Mouse (Mus musculus): ENCODE data around the gene Baiap2. TPM values are rescaled to one million over a fixed set of nuclear protein-coding genes. Genes with fewer than 3 reads are reported as not detected.

The Baiap2 gene
- total RNA-seq, 2 experiments from 2014 or later, result 8.1 to 8.5 TPM

DNA sequence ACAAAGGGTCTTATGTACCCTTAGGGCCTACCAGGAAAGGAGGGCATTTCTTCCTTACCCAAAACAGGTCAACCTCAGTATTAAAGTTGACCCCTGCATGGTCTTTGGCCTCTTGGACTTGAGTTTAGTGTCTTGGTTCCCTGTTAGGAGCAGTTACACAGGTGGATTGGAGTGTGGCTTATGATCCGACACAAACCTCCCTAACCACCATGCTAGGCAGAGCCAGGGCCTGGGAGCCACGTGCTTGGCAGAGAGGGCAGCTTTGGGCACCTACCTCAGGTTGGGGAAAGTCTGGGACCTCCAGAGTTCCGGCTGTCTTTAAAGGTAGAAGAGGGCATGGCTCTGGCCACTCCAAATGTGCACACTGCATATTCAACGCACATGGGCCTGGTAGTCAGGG lies 23.1 kb upstream of the Baiap2 start:
- DNase-seq (ENCODE audit: low spot score in 2 of 2), result no peak

DNA sequence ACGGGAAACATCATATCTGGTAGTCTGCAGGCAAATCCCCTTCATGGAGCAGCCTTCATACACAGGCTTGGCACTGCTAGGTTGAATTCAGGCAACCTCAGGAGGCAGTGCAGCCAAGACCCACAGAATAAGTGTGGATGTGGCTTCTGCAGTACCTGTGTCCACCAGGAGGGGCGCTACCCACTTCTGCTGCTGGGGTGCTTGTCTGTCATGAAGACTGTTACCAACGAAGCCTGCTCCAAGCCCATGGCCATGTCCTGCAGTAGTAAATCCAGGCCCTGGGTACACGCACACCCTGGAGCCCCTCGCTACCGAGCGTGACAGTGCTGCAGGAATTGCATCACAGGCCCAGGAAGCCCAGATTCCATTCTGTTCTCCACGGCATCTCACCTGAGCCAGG lies 22.7 kb upstream of the Baiap2 start:
- peak; percentile 58 to 79 for DNase-seq (ENCODE audit: low spot score in 2 of 2)

GRCm38 (mm10) chr11:119920668-119921067 lies 21.9 kb upstream of the Baiap2 start:
- no peak for DNase-seq (ENCODE audit: low spot score in 2 of 2)

- DNase-seq (ENCODE audit: low spot score in 2 of 2), result no peak
Observed at GRCm38 (mm10) chr11:119925176-119925575, 17.4 kb upstream of the Baiap2 start.

DNA sequence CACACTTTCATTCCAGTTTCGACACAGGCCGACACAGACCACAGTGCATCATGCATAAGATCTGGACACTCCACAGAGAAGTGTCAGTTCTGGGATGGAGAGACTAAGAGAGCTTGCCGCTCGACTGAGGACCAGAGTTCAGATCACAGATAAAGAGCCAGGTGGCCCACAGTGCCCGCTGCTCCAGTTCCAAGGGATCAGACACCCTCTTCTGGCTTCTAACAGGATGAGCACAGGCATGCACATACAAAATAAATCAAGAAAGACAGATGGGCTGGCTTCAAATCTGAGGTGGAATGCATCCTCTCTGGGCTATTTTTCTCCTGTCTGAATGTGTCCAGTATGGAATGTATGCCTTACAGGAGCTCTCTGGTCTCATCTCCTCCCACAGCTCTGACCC lies 15.8 kb upstream of the Baiap2 start:
- no peak for DNase-seq (ENCODE audit: low spot score in 2 of 2)

- no peak for DNase-seq (ENCODE audit: low spot score in 2 of 2)
Observed at GRCm38 (mm10) chr11:119928023-119928681, 14.4 kb upstream of the Baiap2 start.

GRCm38 (mm10) chr11:119929603-119930265 lies 12.8 kb upstream of the Baiap2 start:
- no peak for DNase-seq (ENCODE audit: low spot score in 2 of 2)

GRCm38 (mm10) chr11:119931809-119932208 lies 10.8 kb upstream of the Baiap2 start:
- no peak for DNase-seq (ENCODE audit: low spot score in 2 of 2)

- DNase-seq (ENCODE audit: low spot score in 2 of 2), result peak in 1 of 2 experiments; percentile 49
Observed at GRCm38 (mm10) chr11:119933142-119933541, 9.4 kb upstream of the Baiap2 start.

DNA sequence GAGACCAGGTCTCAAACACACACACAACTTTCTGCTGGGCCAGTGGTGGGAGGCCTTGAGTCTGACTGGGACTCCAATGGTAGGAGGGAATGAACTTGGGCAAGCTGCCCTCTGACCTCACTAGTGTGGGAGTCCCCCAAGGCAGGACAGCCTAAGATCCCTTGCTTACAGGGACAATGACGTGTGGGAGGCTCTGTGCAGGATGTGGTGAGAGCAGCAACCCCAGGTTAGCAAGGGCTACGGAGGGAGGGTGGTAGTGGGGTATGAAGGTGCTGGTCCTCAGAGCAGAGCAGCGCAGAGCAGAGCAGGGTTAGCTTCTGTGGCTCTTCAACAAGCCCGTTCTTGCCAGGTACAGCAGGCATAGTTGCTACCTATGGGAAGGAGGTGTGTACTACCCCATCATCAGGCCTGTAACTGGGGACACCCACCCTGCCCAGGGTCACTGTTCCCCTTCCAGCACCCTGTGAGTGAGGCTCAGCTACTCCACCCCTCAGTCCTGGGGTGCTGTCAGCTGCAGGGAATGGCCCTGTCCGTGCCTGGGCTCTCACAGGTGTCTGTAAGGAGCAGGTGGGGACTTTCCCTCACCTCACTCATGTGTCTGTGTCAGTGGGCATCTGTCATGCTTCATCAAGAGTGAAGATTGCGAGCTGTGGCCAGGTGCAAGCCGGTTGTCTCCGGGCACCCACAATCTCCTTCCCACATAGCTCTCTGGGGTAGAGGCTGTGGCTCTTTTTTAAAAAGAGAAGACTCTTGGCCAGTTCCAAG lies 8.6 kb upstream of the Baiap2 start:
- no peak for DNase-seq (ENCODE audit: low spot score in 2 of 2)

DNA sequence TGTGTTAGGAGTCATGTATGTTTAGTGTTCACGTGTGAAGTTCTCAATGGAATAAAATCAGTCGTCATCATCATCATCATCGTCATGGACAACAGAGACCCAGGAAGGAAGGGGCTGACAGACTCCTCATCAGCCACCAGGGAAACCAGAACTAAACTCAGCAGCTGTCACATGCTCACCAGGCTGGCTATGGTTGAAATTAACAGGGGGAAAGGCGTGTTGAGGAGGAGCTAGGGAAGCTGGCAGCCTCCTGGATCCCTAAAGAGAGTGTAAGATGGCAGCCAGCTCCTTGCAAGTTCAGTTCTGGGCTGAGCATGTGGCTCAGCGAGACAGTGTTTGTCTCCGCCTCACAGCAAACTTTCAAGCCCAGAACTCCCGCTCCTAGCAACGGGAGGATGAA lies 7.8 kb upstream of the Baiap2 start:
- no peak for DNase-seq (ENCODE audit: low spot score in 2 of 2)

GRCm38 (mm10) chr11:119935457-119935856 lies 7.1 kb upstream of the Baiap2 start:
- peak in 1 of 2 experiments; percentile 66 for DNase-seq (ENCODE audit: low spot score in 2 of 2)

DNA sequence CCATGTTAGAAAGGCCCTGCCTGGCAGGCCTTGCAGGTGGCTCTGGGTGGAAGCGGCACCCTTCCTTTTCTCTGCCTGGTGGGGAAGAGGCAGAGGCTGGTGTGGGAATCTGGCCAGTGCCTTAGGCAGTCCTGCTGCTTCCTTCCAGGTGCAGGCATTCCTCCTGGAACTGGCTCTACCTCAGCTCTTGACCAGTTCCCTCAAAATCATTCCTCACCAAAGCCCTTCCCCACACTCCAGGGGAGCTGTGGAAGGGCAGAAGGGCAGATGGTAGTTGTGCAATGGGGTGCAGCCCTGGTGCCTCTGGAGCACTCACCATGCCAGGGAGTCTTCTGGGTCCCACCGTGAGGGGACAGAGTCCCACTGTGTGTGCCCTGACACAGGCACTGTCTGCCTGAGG lies 6.1 kb upstream of the Baiap2 start:
- DNase-seq (ENCODE audit: low spot score in 2 of 2), result no peak

DNA sequence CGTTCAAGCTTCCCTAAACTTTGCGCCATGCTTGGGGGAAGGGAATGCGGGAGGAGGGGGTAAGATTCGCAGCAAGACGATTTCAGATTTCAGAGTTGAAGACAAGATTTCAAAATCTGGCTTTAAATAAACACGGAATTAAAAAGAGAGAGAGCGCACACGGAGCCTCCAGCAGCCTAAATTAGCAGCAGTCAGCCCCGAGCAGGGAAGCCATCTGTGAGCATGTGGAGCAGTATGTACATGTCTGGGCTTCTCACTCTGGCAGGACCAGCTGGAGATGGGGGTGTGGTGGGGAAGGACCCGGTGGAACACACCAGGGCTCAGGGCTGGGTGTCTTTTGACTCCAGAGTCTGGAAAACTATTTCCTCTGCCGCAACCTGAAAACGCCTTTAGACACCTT lies 5.3 kb upstream of the Baiap2 start:
- no peak for DNase-seq (ENCODE audit: low spot score in 2 of 2)

- DNase-seq (ENCODE audit: low spot score in 2 of 2), result no peak
Observed at GRCm38 (mm10) chr11:119937772-119938502, 4.6 kb upstream of the Baiap2 start.

DNA sequence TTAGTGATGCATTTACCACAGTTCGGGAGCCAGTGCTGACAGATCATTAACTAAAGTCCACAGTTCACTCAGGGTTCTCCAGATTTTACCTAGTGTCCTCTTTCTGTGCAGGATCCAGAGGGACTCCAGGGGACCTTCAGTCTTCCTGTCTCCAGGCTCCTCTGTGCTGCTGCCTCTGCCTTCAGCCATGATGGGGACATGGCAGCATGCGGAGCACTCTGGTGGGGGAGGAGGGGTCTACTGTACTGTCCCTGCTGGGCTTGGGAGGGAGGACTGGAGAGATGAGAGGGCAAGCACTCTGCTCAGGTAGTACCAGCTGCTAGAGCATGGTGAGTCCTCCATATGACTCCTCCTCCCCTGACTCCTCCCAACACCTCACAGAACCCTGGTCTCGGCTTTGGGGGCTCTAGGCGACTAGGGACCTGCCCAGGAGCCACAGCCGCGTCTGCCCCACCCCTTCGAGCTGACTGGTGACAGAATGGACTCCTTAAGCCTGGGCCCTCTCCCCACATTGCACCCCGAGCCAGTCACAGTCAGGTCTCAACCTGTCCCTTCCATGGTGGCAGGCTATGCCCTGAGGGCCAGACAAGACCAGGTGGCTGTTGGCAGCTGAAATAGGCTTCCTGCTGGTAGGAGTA lies 3.4 kb upstream of the Baiap2 start:
- DNase-seq (ENCODE audit: low spot score in 2 of 2), result no peak

GRCm38 (mm10) chr11:119939711-119940106 lies 2.9 kb upstream of the Baiap2 start:
- no peak for DNase-seq (ENCODE audit: low spot score in 2 of 2)

GRCm38 (mm10) chr11:119940142-119940541 lies 2.4 kb upstream of the Baiap2 start:
- no peak for DNase-seq (ENCODE audit: low spot score in 2 of 2)

DNA sequence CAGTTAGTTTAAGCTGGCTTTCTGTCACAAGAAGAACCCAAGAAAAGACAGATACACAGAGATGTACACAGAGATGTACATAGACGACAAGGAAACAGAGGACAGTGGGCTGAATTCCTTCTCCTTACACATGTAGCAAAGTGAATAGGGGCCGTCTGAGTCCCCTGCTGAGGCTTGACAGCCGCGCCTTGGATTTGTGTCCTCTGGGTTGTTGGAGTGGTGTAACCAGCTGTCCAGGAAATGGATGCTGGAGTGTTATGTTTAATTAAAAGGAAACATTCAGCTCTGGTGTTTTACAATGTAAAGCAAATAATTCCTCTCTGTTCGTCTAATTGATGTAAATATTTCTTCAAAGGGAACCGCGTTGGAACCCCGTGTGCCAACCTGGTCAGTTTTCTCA lies 769 bp upstream of the Baiap2 start:
- DNase-seq (ENCODE audit: low spot score in 2 of 2), result no peak

DNA sequence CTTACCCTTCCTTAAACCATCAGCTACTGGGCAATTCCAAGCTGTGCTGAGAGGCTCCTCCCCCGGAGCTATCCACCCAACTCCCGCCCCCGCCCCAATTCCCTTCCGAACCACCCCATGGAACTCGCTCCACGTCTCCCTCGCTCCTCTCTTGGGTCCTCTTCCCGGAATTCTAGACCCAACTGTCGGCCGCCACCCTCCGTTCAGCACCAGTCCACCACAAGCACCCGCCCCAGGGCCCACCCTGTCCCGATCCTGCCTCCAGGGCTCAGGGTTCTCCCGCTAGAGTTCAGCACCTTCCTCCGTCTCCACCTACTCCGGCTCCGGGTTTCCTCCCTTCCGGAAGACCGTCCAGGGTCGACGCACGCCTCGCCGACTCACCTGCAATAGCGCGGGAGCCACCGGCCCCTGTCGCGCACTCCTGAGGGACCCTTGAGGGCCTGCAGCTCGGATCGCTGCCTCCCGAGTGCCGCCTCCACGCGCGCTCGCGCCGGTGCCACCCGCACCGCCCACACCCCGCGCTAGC lies 299 bp upstream of the Baiap2 start:
- no peak for DNase-seq (ENCODE audit: low spot score in 2 of 2)

DNA sequence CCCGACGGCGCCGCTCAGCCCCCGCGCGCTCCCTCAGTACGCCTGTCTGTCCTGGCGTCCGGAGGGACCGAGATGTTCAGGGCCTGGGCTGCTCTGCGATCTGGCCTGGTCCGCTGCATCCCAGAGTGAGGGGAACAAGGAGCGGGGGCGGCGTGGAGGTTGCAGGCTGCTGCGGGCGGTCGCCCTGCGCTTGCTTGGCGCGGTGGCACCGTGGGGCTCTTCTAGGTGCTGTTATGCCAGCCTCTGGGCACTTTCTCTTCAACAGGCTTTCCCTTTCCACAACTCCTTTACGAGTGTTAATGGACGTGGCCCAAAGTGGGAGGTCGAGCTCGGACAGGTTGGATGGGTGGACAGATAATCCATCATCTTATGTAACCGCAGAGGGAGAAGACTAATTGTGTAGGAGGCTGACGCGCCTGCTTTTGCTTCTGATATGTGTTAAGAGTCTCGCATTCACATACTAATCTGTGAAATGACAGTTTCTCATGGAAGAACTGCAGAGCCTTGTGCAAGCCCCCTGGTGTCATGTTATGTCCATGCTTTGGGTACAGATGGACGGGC lies 945 bp downstream of the Baiap2 start:
- no peak for DNase-seq (ENCODE audit: low spot score in 2 of 2)
